Mouse (Mus musculus) spleen, postnatal 14 days (tissue): ENCODE measurements around the gene Gse1.

Experiments
- DNase-seq, 2 experiments: peaks; one replicate each; pipeline ENCODE4 v3.0.0; 2021 to 2022; ENCODE audit warnings: low spot score in 2 of 2

Gse1 gene

GRCm38 (mm10) chr8:120401216-120401615 is 173.0 kb downstream of the Gse1 start:
- DNase-seq = no peak

GRCm38 (mm10) chr8:120401712-120402111 is 173.5 kb downstream of the Gse1 start:
- no peak for DNase-seq

DNA sequence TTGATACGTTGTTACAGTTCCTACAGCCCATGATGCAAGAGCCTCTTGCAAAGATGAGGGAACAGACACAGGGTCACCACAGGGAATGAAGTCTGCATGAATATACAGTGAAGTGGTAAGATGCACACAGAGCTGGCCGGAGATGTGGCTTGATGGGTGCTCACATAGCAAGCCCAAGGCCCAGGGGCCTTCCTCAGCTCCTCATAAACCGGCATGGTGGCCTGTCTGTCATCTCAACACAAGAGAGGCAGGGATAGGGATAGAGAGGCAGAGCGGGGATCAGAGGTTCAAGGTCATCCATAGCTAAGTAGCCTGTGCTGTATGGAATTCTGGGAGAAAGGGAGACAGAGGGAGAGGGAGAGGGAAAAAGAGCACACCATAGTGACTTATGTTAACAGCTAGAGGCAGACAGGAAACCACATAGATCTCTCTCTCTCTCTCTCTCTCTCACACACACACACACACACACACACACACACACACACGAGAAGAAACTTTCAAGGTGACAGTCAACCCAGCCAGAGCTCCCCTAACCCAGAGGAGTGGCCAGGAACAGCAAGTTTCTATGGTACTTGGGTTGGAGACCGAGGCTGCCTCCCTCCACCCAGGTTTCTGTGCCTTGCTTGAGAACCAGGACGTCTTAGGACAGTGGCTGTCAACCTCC is 175.5 kb downstream of the Gse1 start:
- DNase-seq = no peak

GRCm38 (mm10) chr8:120404609-120405036 is 176.4 kb downstream of the Gse1 start:
- peak; percentile 58 to 72 for DNase-seq

DNA sequence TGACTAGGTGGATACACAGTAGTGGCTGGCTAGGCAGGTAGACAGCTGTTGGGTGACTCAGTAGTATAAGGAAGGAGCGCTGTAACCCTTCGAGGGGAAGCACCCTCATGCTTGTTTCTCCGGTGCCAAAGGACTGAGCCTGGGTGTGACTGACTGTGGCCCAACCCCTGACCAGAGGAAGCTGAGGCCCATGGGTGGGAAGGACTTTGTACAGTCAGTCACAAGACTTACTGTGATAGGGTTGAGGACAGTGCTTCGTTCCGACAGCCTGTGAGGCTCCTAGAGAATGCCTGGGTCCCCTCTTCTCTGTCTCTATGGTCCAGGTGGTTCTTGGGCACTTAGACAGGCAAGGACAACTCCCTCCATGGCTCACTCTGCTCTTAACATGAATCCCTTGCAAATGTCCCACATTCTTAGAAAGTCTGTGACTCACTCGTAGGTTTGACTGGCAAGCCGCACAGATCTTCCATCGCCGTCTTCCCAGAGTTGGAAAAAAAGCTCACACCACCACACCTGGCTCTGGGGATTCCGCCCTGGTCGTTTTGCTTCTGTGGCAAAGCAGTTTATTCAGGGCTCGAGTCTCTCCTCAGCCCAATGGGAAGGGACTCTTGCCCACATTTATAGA is 177.9 kb downstream of the Gse1 start:
- DNase-seq = no peak

- DNase-seq = peak; percentile 43 to 45
Measured at GRCm38 (mm10) chr8:120407701-120408240, 179.5 kb downstream of the Gse1 start.

DNA sequence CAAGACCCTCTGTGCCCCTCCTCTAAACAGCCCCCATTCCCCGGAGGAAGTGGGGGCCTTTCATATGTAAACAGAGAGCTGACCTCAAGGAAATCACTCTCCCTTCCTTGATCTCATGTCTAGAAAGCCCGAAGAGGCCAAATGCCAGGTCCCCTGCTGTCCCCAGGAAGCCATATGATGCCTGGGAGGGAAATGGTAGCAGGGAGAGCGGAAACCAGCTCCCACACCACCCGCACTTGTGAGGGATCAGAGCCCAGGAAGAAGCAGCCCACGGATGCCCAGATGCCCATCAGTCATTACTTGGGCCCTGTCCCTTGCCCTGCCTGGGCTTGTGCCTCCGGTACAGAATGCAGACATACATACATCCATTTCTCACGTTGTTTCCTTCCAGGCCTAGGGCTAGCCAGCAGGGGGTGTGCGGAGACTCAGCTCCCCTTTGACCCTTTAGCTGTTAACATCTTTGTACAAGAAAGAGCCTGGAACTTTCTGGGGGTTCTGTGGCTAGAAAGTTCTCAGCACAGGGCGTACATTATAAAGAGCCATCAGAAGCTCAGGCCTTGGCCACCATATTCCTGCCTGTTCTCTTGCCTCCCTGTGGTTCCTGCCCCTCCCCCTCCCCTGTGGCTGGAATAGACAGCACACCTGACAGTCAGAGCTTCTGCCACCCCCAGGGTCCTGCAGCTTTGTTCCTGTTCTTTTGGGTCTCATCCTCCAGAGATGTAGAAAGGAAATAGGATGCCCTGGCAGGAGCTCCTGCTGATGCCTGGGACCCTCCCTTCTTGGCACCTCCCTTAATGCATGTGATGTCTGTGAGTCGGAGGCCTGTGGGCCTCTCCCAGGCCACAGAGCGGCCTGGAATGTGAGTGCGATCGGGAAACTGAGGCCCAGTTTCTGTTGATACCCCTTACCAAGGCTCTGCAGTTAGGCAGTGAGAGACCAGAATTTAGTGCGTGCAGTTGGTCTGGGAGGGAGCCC is 180.3 kb downstream of the Gse1 start:
- DNase-seq = no peak

- no peak for DNase-seq
Measured at GRCm38 (mm10) chr8:120409371-120410013, 181.2 kb downstream of the Gse1 start.

GRCm38 (mm10) chr8:120411059-120411458 is 182.8 kb downstream of the Gse1 start:
- no peak for DNase-seq

GRCm38 (mm10) chr8:120411862-120412261 is 183.6 kb downstream of the Gse1 start:
- DNase-seq = no peak

- no peak for DNase-seq
Measured at GRCm38 (mm10) chr8:120412357-120412756, 184.1 kb downstream of the Gse1 start.

GRCm38 (mm10) chr8:120412911-120413625 is 184.8 kb downstream of the Gse1 start:
- no peak for DNase-seq

DNA sequence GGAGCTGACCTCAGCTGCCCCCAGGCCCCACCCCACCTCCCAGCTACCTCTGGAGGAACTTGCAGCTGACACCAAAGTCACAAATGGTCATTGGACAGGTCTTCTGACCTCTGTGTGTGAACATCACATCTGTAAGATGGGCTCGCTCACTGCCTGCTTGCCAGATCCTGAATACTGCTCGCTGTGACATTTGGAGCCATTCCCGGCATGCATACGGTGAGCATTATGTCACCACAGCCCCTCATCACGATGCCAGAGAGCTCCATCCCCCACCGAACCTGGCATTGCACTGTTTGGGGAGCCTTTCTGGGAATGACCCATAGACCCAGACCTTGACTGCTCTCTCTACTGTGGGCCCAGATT is 185.4 kb downstream of the Gse1 start:
- DNase-seq = no peak

- no peak for DNase-seq
Measured at GRCm38 (mm10) chr8:120414216-120414615, 186.0 kb downstream of the Gse1 start.

DNA sequence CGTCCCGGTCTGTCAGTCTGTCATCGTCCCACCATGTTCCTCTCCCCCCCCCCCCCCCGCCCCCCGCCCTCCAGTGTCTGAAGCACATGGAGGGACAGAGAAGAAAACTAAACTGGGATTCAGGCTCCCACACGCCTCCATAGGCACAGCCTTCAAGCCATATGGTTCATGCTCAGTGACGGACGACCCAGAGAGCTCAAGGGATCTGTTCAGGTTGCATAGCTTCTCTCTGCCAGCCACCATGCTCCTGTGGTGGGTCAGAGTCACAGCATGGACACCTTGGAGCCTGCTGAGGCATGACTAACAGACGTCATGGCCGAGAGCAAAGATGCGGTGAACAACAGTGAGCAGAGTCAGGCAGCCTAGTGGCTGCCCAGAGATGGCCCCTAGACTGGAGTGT is 187.2 kb downstream of the Gse1 start:
- DNase-seq = no peak

GRCm38 (mm10) chr8:120416173-120416521 is 187.9 kb downstream of the Gse1 start:
- DNase-seq = no peak

- peak in 1 of 2 experiments; percentile 45 for DNase-seq
Measured at GRCm38 (mm10) chr8:120416522-120417394, 188.5 kb downstream of the Gse1 start.

DNA sequence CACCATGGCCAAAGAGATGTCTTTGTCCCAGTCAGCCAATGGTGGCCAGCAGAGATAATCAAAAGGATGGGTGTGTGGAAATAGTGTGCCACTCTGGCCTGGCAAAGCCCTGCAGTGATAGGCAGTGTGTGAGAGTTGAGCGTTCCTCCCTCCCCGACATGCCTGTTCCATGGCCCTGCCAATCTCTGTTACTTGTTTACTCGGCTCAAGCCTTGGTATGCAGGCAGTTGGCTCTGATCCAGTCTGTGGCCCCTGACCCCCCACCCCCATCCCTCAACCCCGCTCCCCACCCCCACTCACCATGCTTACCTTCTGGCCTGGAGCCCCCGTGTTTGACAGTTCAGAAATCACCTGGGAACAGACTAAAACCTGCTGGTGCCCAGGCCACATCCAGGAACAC is 189.9 kb downstream of the Gse1 start:
- no peak for DNase-seq

DNA sequence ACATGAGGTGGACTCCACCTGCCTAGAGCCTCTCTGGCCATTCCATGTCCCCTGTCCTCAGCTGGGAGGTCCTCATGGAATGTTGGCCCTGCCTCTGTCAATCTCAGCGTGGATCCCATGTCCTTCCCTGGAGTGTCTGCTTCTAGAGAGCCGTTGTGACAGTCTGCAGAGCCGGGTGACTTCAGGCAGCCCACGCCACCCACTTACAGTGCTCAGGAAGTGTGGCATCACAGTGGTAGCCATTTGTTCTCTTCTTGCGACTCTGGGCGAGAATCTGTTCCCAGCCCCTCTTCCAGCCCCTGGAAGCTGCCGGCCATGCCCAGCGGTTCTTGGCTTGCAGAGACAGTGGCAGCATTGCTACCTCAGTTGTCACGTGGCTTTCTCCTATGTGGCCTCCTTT is 191.4 kb downstream of the Gse1 start:
- no peak for DNase-seq

- DNase-seq = no peak
Measured at GRCm38 (mm10) chr8:120420226-120420625, 192.0 kb downstream of the Gse1 start.
